Mouse (Mus musculus): ENCODE data around the gene Tmem200a. TPM values are rescaled to one million over a fixed set of nuclear protein-coding genes. Genes with fewer than 3 reads are reported as not detected.

Gene Tmem200a
- polyA plus RNA-seq, 1 experiment from 2014 or later: 13.7 TPM

- ATAC-seq (replicated peaks; ENCODE audit: low FRiP score) (no peak), DNase-seq (ENCODE audit: low spot score) (no peak)
- 88% methylated on average over 2 of the region's 2 CpGs for WGBS
- Histone ChIP-seq H3K4me3 (ENCODE audit: low read depth, low read length) (no peak overlapping the region), H3K9me3 (ENCODE audit: control insufficient read depth, low read length) (no peaks in the 10 kb centered on the region), H3K36me3 (ENCODE audit: control insufficient read depth, insufficient read depth, low read length) (no peaks in the 10 kb centered on the region), H3K9ac (ENCODE audit: low read length) (no peak overlapping the region), H3K4me1 (replicated peaks; ENCODE audit: control insufficient read depth, insufficient read depth, low read length) (no peaks in the 10 kb centered on the region), H3K4me2 (ENCODE audit: low read depth, low read length, severe bottlenecking) (no peak overlapping the region), H3K27me3 (ENCODE audit: control insufficient read depth, insufficient read depth, low read length) (no peaks in the 10 kb centered on the region), H3K27ac (ENCODE audit: low read depth, low read length) (no peak overlapping the region)
Measured at GRCm38 (mm10) chr10:25884512-25884911, 194.3 kb downstream of the Tmem200a start.

GRCm38 (mm10) chr10:25877731-25878130 lies 201.1 kb downstream of the Tmem200a start:
- Histone ChIP-seq H3K4me3 (ENCODE audit: low read depth, low read length) (no peak overlapping the region), H3K36me3 (ENCODE audit: control insufficient read depth, insufficient read depth, low read length) (no peaks in the 10 kb centered on the region), H3K4me2 (ENCODE audit: low read depth, low read length, severe bottlenecking) (no peak overlapping the region), H3K27ac (ENCODE audit: low read depth, low read length) (no peak overlapping the region), H3K9me3 (ENCODE audit: control insufficient read depth, low read length) (no peaks in the 10 kb centered on the region), H3K27me3 (ENCODE audit: control insufficient read depth, insufficient read depth, low read length) (no peaks in the 10 kb centered on the region), H3K4me1 (replicated peaks; ENCODE audit: control insufficient read depth, insufficient read depth, low read length) (no peaks in the 10 kb centered on the region), H3K9ac (ENCODE audit: low read length) (no peak overlapping the region)
- WGBS: 43% methylated on average over 2 of the region's 2 CpGs
- DNase-seq (ENCODE audit: low spot score) (no peak), ATAC-seq (replicated peaks; ENCODE audit: low FRiP score) (0 out of 2 replicates have a peak, but pooled peaks have one; percentile 53)

GRCm38 (mm10) chr10:25876809-25877208 lies 202.0 kb downstream of the Tmem200a start:
- H3K4me2 ChIP-seq (ENCODE audit: low read depth, low read length, severe bottlenecking): no peak overlapping the region
- H3K4me3 ChIP-seq (ENCODE audit: low read depth, low read length): no peak overlapping the region
- H3K9me3 ChIP-seq (ENCODE audit: control insufficient read depth, low read length): no peaks in the 10 kb centered on the region
- DNase-seq (ENCODE audit: low spot score): no peak
- no peaks in the 10 kb centered on the region for H3K27me3 ChIP-seq (ENCODE audit: control insufficient read depth, insufficient read depth, low read length)
- no peak overlapping the region for H3K27ac ChIP-seq (ENCODE audit: low read depth, low read length)
- 62% methylated on average over 3 of the region's 3 CpGs for WGBS
- no peaks in the 10 kb centered on the region for H3K36me3 ChIP-seq (ENCODE audit: control insufficient read depth, insufficient read depth, low read length)
- H3K4me1 ChIP-seq (replicated peaks; ENCODE audit: control insufficient read depth, insufficient read depth, low read length): no peaks in the 10 kb centered on the region
- no peak for ATAC-seq (replicated peaks; ENCODE audit: low FRiP score)
- no peak overlapping the region for H3K9ac ChIP-seq (ENCODE audit: low read length)

GRCm38 (mm10) chr10:25868739-25869138 lies 210.1 kb downstream of the Tmem200a start:
- H3K9me3 ChIP-seq (ENCODE audit: control insufficient read depth, low read length): no peaks in the 10 kb centered on the region
- H3K4me2 ChIP-seq (ENCODE audit: low read depth, low read length, severe bottlenecking): no peak overlapping the region
- H3K27ac ChIP-seq (ENCODE audit: low read depth, low read length): no peak overlapping the region
- no peak overlapping the region for H3K4me3 ChIP-seq (ENCODE audit: low read depth, low read length)
- H3K27me3 ChIP-seq (ENCODE audit: control insufficient read depth, insufficient read depth, low read length): no peaks in the 10 kb centered on the region
- WGBS: 60% methylated on average over 6 of the region's 6 CpGs
- H3K4me1 ChIP-seq (replicated peaks; ENCODE audit: control insufficient read depth, insufficient read depth, low read length): no peaks in the 10 kb centered on the region
- H3K9ac ChIP-seq (ENCODE audit: low read length): no peak overlapping the region
- ATAC-seq (replicated peaks; ENCODE audit: low FRiP score): no peak
- DNase-seq (ENCODE audit: low spot score): no peak
- H3K36me3 ChIP-seq (ENCODE audit: control insufficient read depth, insufficient read depth, low read length): no peaks in the 10 kb centered on the region

Other genes starting within 250 kb of the Tmem200a start
- 0.40 and 0.69 TPM in 2 replicates for gene Gm9767, start 797 bp downstream of the Tmem200a start, polyA plus RNA-seq (2014; fragmentation: Nextera tagmentation; extraction: Ambion mirVana)
- gene Samd3, start 150.7 kb upstream of the Tmem200a start, polyA plus RNA-seq (2014; fragmentation: Nextera tagmentation; extraction: Ambion mirVana): 22.1 and 22.5 TPM in 2 replicates

All from forebrain, embryonic 11.5 days (tissue).